Mouse (Mus musculus): ENCODE measurements around the gene Tnk1. TPM values are rescaled to one million over a fixed set of nuclear protein-coding genes. Genes with fewer than 3 reads are reported as not detected.
A peak's percentile ranks its signal among the peaks of the same experiment; 100 is the strongest.

Tnk1 gene
- polyA plus RNA-seq, 1 experiment from 2014 or later = 5.0 TPM

DNA sequence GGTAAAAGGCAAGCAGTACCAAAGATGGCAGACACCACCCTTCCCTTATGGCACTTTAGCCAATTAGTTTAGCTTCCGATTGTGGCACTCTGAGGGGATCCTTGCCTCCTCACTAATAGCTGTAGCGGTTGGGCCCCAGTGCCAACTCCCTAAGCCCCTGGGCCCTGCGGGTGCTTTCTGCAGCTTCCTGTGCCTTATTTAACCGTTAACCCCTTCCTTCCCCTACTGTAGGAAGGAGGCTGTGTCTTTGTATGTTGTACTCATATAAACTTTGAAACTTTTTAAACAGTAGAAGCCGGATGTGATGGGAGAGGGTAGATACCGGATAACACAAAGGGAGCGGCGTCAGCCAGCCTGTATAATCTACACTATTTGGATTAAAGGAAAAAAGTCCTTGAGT, 7.8 kb downstream of the Tnk1 start:
- no peak overlapping the region for H3K4me3 ChIP-seq
- no peaks in the 10 kb centered on the region for H3K9me3 ChIP-seq
- H3K27ac ChIP-seq = no peak overlapping the region
- no peak overlapping the region for H3K4me2 ChIP-seq
- peaks cover 50% of the 10 kb centered on the region for H3K36me3 ChIP-seq
- H3K4me1 ChIP-seq = peaks cover 36% of the 10 kb centered on the region
- H3K9ac ChIP-seq = no peak overlapping the region
- ATAC-seq (ENCODE audit: insufficient number of reproducible peaks, low FRiP score, low TSS enrichment, low read depth) = no peak
- 0 out of 2 replicates have a peak, but pooled peaks cover 4% of the 10 kb centered on the region for H3K27me3 ChIP-seq
- 66% methylated on average over 8 of the region's 8 CpGs for WGBS

DNA sequence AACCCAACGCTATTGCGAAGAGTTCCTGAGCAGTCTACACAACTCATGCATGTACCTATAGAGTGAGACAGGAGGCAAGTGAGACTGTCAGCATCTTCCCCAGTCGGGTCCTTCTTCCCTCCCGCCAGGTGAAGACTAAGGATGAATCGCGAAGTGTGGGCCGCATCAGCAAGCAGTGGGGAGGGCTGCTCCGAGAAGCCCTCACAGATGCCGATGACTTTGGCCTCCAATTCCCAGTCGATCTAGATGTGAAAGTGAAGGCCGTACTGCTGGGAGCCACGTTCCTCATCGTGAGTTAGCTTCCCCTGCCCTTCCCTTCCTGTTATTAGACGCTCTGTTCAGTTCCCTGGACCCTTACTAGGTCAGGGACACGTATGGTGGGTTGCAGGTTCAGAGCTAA, 8.6 kb downstream of the Tnk1 start:
- H3K27me3 ChIP-seq = no peaks in the 10 kb centered on the region
- peaks cover 34% of the 10 kb centered on the region for H3K4me1 ChIP-seq
- H3K27ac ChIP-seq = no peak overlapping the region
- no peak overlapping the region for H3K4me3 ChIP-seq
- H3K4me2 ChIP-seq = no peak overlapping the region
- no peak overlapping the region for H3K9ac ChIP-seq
- H3K36me3 ChIP-seq = peaks cover 50% of the 10 kb centered on the region
- WGBS = 88% methylated on average over 15 of the region's 15 CpGs
- no peak for ATAC-seq (ENCODE audit: insufficient number of reproducible peaks, low FRiP score, low TSS enrichment, low read depth)
- H3K9me3 ChIP-seq = no peaks in the 10 kb centered on the region

DNA sequence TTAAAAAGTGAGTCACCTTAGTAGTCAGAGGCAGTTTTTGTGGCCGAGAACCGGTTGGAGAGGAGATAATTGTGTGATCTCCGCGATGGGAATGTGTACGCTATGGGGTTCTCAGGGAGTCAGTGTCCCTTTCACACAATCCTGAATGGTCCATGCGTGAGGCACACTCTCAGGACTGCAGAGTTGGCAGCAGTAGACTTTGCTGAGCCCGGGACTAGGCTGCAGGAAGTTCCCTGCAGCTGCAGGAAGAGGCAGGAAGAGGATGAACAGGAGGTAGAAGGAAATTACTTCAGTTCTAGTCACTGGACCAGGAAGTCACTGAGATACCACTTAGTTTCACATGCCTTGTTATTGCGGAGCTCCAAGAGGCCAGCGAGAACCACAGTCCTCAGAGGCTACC, 9.4 kb downstream of the Tnk1 start:
- Histone ChIP-seq H3K4me2 (no peak overlapping the region), H3K9ac (no peak overlapping the region), H3K27me3 (no peaks in the 10 kb centered on the region), H3K27ac (no peak overlapping the region), H3K36me3 (peaks cover 50% of the 10 kb centered on the region), H3K9me3 (no peaks in the 10 kb centered on the region), H3K4me3 (no peak overlapping the region), H3K4me1 (peaks cover 33% of the 10 kb centered on the region)
- 90% methylated on average over 9 of the region's 9 CpGs for WGBS
- ATAC-seq (ENCODE audit: insufficient number of reproducible peaks, low FRiP score, low TSS enrichment, low read depth) = no peak

DNA sequence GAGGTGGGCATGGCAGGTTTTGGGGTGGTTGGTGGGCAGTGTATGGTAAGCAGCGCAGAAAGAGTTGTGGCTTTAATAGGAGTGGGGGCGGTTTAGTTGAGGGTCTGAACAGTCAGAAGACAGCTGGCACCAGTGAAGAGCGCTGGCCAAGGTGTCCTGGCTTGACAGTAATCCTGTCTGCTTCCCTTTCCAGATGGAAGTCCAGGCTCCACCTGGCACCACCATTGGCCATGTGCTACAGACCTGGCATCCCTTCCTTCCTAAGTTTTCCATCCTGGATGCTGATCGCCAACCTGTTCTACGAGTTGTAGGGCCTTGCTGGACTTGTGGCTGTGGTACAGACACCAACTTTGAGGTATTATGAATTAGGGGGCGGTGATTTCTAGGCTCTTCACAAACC, 10.5 kb downstream of the Tnk1 start:
- Histone ChIP-seq H3K4me1 (peaks cover 29% of the 10 kb centered on the region), H3K4me3 (peak overlapping the region; percentile 73; the same call in 1 of the 2 replicates), H3K9me3 (no peaks in the 10 kb centered on the region), H3K9ac (no peak overlapping the region), H3K36me3 (peaks cover 50% of the 10 kb centered on the region), H3K4me2 (peak overlapping the region; percentile 86), H3K27ac (0 out of 2 replicates have a peak overlapping the region, but pooled peaks have one; percentile 96), H3K27me3 (no peaks in the 10 kb centered on the region)
- no peak for ATAC-seq (ENCODE audit: insufficient number of reproducible peaks, low FRiP score, low TSS enrichment, low read depth)
- 98% methylated on average over 6 of the region's 6 CpGs for WGBS

DNA sequence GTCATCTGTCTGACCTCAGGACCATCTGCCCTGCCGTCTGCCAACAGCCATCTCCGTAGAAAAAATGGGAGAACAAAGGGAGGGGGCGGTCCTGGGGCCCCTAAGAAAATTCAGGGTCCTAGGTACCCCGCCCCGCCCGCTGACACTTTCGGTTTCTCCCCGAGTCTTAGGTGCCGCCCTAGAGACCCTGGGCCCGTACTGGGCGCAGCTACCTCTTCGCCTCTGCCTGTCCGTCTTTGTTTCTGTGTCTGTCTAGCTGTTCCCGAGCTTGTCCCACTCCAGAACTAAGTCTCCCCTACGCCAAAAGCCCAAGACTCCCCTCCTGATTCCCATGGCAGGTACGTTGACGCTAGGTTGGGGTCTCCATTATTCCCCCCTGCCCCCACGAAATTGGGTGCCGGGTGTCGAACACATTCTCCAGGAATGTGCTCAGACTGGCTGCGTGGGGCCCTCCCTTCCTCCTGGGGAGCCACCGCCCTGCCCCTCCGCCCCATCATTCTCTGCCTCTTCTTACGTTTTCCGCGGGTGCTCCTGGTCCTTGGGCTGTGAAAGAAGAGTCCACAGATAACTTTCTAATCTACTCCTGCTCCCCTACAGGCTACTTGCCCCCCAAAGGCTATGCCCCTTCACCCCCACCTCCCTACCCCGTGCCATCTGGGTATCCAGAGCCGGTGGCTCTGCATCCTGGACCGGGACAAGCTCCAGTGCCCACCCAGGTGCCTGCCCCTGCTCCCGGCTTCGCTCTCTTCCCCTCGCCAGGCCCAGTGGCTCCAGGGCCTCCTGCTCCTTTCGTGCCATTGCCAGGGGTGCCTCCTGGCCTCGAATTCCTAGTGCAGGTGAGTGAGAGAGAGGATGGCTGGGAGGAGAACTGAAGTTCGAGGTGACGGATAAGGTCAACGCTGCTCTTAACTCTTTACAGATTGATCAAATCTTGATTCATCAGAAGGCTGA, 11.5 kb downstream of the Tnk1 start:
- peak overlapping the region; percentile 96 for H3K27ac ChIP-seq
- no peaks in the 10 kb centered on the region for H3K27me3 ChIP-seq
- peak overlapping the region; percentile 71 for H3K9ac ChIP-seq
- H3K4me1 ChIP-seq = peaks cover 29% of the 10 kb centered on the region
- no peaks in the 10 kb centered on the region for H3K9me3 ChIP-seq
- peaks cover 47% of the 10 kb centered on the region for H3K36me3 ChIP-seq
- H3K4me2 ChIP-seq = peak overlapping the region; percentile 86
- peak; percentile 8; the same call in 1 of the 2 replicates for ATAC-seq (ENCODE audit: insufficient number of reproducible peaks, low FRiP score, low TSS enrichment, low read depth)
- H3K4me3 ChIP-seq = peak overlapping the region; percentile 73
- 9% methylated on average over 37 of the region's 37 CpGs for WGBS

- Histone ChIP-seq H3K4me3 (peak within 1 kb of the TSS; percentile 73), H3K9me3 (no peaks in the 10 kb centered on the region), H3K27me3 (no peaks in the 10 kb centered on the region), H3K27ac (peak within 1 kb of the TSS; percentile 96), H3K9ac (peak within 1 kb of the TSS; percentile 71), H3K4me2 (peak within 1 kb of the TSS; percentile 86), H3K4me1 (peaks cover 29% of the 10 kb centered on the region), H3K36me3 (peaks cover 39% of the 10 kb centered on the region)
- peak; percentile 91 for ATAC-seq (ENCODE audit: insufficient number of reproducible peaks, low FRiP score, low TSS enrichment, low read depth)
- WGBS = under 1% methylated on average over 38 of the region's 38 CpGs
These were observed 12.3 kb downstream of the Tnk1 start, which contains the start of gene Plscr3 for GRCm38 (mm10) chr11:69846198-69846680. Plscr3 (plus strand) TSS chr11:69846376.

- Histone ChIP-seq H3K27me3 (no peaks in the 10 kb centered on the region), H3K27ac (peak overlapping the region; percentile 94), H3K4me3 (peak overlapping the region; percentile 70), H3K36me3 (no peaks in the 10 kb centered on the region; the same call in 1 of the 2 replicates), H3K4me2 (peak overlapping the region; percentile 89), H3K4me1 (peaks cover 40% of the 10 kb centered on the region), H3K9me3 (no peaks in the 10 kb centered on the region), H3K9ac (peak overlapping the region; percentile 62)
- ATAC-seq (ENCODE audit: insufficient number of reproducible peaks, low FRiP score, low TSS enrichment, low read depth) = no peak
- WGBS = 2% methylated on average over 7 of the region's 7 CpGs
These were observed 19.8 kb downstream of the Tnk1 start for GRCm38 (mm10) chr11:69838714-69839104.

- Histone ChIP-seq H3K27me3 (no peaks in the 10 kb centered on the region), H3K36me3 (no peaks in the 10 kb centered on the region; the same call in 1 of the 2 replicates)
- WGBS = under 1% methylated on average over 34 of the region's 34 CpGs
These were observed 20.4 kb downstream of the Tnk1 start, which contains the start of gene Tmem256 for GRCm38 (mm10) chr11:69837952-69838713. Tmem256 (plus strand) TSS chr11:69838514.

DNA sequence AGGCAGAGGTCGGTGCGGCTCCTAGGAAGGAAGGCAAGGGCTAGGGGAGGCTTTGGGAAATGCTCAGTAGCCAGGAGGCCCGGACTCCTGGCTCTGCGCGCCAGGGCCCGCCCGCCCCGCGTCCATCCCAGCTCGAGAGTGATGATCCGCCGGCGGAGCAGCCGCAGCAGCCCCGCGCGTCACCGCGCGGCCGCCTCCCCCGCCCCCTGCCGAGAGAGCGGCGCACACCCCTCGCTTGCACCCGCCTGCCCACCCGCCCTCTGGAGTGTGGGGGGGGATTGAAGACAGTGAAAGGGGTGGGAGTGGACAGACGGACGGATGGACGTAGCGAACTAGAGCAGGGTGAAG, 21.0 kb downstream of the Tnk1 start, which contains the start of gene Nlgn2:
Gene Nlgn2, minus strand, starts transcription at position 181 of the 348 bp plus-strand sequence.
- Histone ChIP-seq H3K4me1 (peaks cover 43% of the 10 kb centered on the region), H3K27ac (peak within 1 kb of the TSS; percentile 94), H3K4me2 (peak within 1 kb of the TSS; percentile 89), H3K9ac (peak within 1 kb of the TSS; percentile 68), H3K9me3 (no peaks in the 10 kb centered on the region), H3K36me3 (peaks cover 2% of the 10 kb centered on the region), H3K27me3 (no peaks in the 10 kb centered on the region), H3K4me3 (peak within 1 kb of the TSS; percentile 70)
- WGBS = 0% methylated on average over 32 of the region's 32 CpGs
- no peak; the same call in 1 of the 2 replicates for ATAC-seq (ENCODE audit: insufficient number of reproducible peaks, low FRiP score, low TSS enrichment, low read depth)

More at GRCm38 (mm10) chr11:69837952-69838713, 20.4 kb downstream of the Tnk1 start, which contains the start of gene Tmem256:
- peak within 1 kb of the TSS; percentile 68 for H3K9ac ChIP-seq
- H3K4me1 ChIP-seq = peaks cover 43% of the 10 kb centered on the region
- peak within 1 kb of the TSS; percentile 94 for H3K27ac ChIP-seq
- peak within 1 kb of the TSS; percentile 89 for H3K4me2 ChIP-seq
- H3K4me3 ChIP-seq = peak within 1 kb of the TSS; percentile 70
- ATAC-seq (ENCODE audit: insufficient number of reproducible peaks, low FRiP score, low TSS enrichment, low read depth) = peak; percentile 91
- H3K9me3 ChIP-seq = no peaks in the 10 kb centered on the region

GRCm38 (mm10) chr11:69836703-69837576, 21.6 kb downstream of the Tnk1 start:
- Histone ChIP-seq H3K27me3 (no peaks in the 10 kb centered on the region), H3K9ac (peak overlapping the region; percentile 68), H3K27ac (peak overlapping the region; percentile 94), H3K9me3 (no peaks in the 10 kb centered on the region), H3K4me2 (peak overlapping the region; percentile 89), H3K4me3 (peak overlapping the region; percentile 70), H3K4me1 (peaks cover 43% of the 10 kb centered on the region), H3K36me3 (peaks cover 6% of the 10 kb centered on the region)
- no peak for ATAC-seq (ENCODE audit: insufficient number of reproducible peaks, low FRiP score, low TSS enrichment, low read depth)
- WGBS = under 1% methylated on average over 52 of the region's 52 CpGs

DNA sequence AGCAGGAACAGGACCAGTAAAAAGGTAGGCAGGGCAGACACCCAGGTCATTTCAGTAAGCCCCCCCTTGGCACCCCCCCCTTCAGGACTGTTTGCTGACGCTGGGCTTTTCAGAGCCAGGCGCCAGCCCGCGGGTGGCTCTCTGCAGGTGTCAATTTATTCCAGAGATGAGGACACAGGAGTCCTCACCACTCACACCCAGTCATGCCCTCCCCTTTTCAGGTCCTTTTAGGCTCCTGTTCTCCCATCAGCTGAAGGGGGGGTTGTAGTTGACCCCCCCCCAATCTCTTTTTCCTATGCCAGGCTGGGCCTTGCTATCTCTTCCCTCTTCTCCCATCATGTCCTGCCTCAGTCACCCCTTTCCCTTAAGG, 22.6 kb downstream of the Tnk1 start:
- Histone ChIP-seq H3K36me3 (peaks cover 12% of the 10 kb centered on the region), H3K27ac (no peak overlapping the region), H3K9ac (0 out of 2 replicates have a peak overlapping the region, but pooled peaks have one; percentile 4), H3K4me2 (peak overlapping the region; percentile 89), H3K9me3 (no peaks in the 10 kb centered on the region), H3K4me1 (peaks cover 43% of the 10 kb centered on the region), H3K27me3 (no peaks in the 10 kb centered on the region), H3K4me3 (peak overlapping the region; percentile 70)
- 11% methylated on average over 4 of the region's 4 CpGs for WGBS
- no peak for ATAC-seq (ENCODE audit: insufficient number of reproducible peaks, low FRiP score, low TSS enrichment, low read depth)
